Mouse (Mus musculus) hindbrain, embryonic 16.5 days (tissue): Measurements from ENCODE around the gene Adipor2. TPM values are rescaled to one million over a fixed set of nuclear protein-coding genes. Genes with fewer than 3 reads are reported as not detected.

ENCODE experiments used
- ATAC-seq: fragments of 200-750 bp; cut with Nextera tagmentation; 2 replicates; pipeline ENCODE4 v1.8.0; 2017; ENCODE audit warnings: moderate TSS enrichment, moderate library complexity
- H3K27ac ChIP-seq: fragments of 300-500 bp; sonication (generic); 2 replicates; pipeline ENCODE4 v1.5.1; 2014; ENCODE audit warnings: low read depth, mild to moderate bottlenecking, control low read depth, low read length, moderate library complexity
- H3K27me3 ChIP-seq: fragments of 300-500 bp; sonication (generic); replicated peaks from 2 replicates; pipeline ENCODE4 v1.6.1; 2014; ENCODE audit warnings: low read length; ENCODE audit not compliant: control insufficient read depth, insufficient read depth
- H3K36me3 ChIP-seq: fragments of 300-500 bp; sonication (generic); 2 replicates; pipeline ENCODE4 v1.6.1; 2014; ENCODE audit warnings: mild to moderate bottlenecking, low read length, moderate library complexity, mixed read lengths; ENCODE audit not compliant: control insufficient read depth, insufficient read depth
- H3K4me1 ChIP-seq: fragments of 300-500 bp; sonication (generic); 2 replicates; pipeline ENCODE4 v1.6.1; 2014; ENCODE audit warnings: low read depth, low read length; ENCODE audit not compliant: control insufficient read depth, insufficient read depth
- H3K4me2 ChIP-seq: fragments of 300-500 bp; sonication (generic); 2 replicates; pipeline ENCODE4 v1.6.1; 2014; ENCODE audit warnings: mild to moderate bottlenecking, low read length, control low read depth, moderate library complexity
- H3K4me3 ChIP-seq: fragments of 300-500 bp; sonication (generic); 2 replicates; pipeline ENCODE4 v1.5.1; 2014; ENCODE audit warnings: mild to moderate bottlenecking, low read length, control low read depth, moderate library complexity
- H3K9ac ChIP-seq: fragments of 300-500 bp; sonication (generic); 2 replicates; pipeline ENCODE4 v1.6.1; 2014; ENCODE audit warnings: low read depth, mild to moderate bottlenecking, control low read depth, low read length, moderate library complexity
- H3K9me3 ChIP-seq: fragments of 300-500 bp; sonication (generic); 2 replicates; pipeline ENCODE4 v1.6.1; 2014; ENCODE audit warnings: mild to moderate bottlenecking, low read length, moderate library complexity; ENCODE audit not compliant: control insufficient read depth
- WGBS: fragments of 180-500 bp; shearing (Covaris S2); extraction: QIAGEN DNeasy Blood & Tissue Kit; methylation state at CpG from one replicate; pipeline ENCODE4 v1.1.7; 2014; 5-methylcytosine and 5-hydroxymethylcytosine counted together
- polyA plus RNA-seq: library from polyadenylated mRNA; unstranded; fragments of >200 nt; fragmentation: Nextera tagmentation; extraction: Ambion mirVana; gene quantifications from 2 replicates; pipeline ENCODE4 v1.2.1, GENCODE M21; 2015

Gene Adipor2
- polyA plus RNA-seq, 1 experiment from 2014 or later: 37.0 TPM

GRCm38 (mm10) chr6:119333202-119333601 lies 84.3 kb downstream of the Adipor2 start:
- H3K4me2 ChIP-seq: no peak overlapping the region

GRCm38 (mm10) chr6:119332111-119332510 lies 85.4 kb downstream of the Adipor2 start:
- 12% methylated on average over 1 of the region's 1 CpGs for WGBS

More at GRCm38 (mm10) chr6:119333202-119333601, 84.3 kb downstream of the Adipor2 start:
- H3K27me3 ChIP-seq: no peaks in the 10 kb centered on the region
- H3K27ac ChIP-seq: no peak overlapping the region
- H3K4me1 ChIP-seq: peaks cover 25% of the 10 kb centered on the region
- 28% methylated on average over 3 of the region's 3 CpGs for WGBS
- ATAC-seq: no peak
- H3K4me3 ChIP-seq: no peak overlapping the region
- H3K9ac ChIP-seq: no peak overlapping the region
- no peaks in the 10 kb centered on the region for H3K36me3 ChIP-seq
- H3K9me3 ChIP-seq: no peaks in the 10 kb centered on the region

DNA sequence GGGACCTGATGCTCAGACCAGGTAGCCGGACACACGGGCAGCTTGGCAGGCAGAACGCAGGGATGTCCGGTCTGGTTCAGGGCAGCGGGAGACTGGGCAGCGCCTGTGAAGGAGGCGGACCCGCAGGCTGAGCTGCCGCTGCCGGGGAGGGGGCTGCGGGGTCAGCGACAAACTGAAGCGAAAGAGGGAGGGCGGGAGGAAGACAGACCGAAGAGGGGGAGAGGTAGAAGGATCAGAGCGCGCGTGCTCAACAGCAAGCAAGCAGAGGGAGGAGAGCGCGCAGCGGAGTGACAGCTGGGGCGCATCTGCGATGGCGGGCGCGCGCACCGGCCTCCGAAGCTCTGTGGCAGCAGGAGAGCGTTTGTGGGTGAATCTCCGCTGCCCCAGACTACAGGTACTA lies 87.0 kb downstream of the Adipor2 start, which contains the start of gene Lrtm2:
Gene Lrtm2, minus strand, starts transcription at position 261 of the 400 bp plus-strand sequence.
- Histone ChIP-seq H3K36me3 (no peaks in the 10 kb centered on the region), H3K9ac (peak within 1 kb of the TSS; percentile 76), H3K27ac (peak within 1 kb of the TSS; percentile 87), H3K4me2 (peak within 1 kb of the TSS; percentile 63), H3K9me3 (no peaks in the 10 kb centered on the region), H3K4me3 (peak within 1 kb of the TSS; percentile 58), H3K27me3 (no peaks in the 10 kb centered on the region), H3K4me1 (peaks cover 48% of the 10 kb centered on the region)
- WGBS: 1% methylated on average over 27 of the region's 31 CpGs
- peak; percentile 43 for ATAC-seq

More at GRCm38 (mm10) chr6:119332111-119332510, 85.4 kb downstream of the Adipor2 start:
- no peak overlapping the region for H3K27ac ChIP-seq
- no peak for ATAC-seq
- no peaks in the 10 kb centered on the region for H3K27me3 ChIP-seq
- H3K4me1 ChIP-seq: peaks cover 36% of the 10 kb centered on the region
- H3K9ac ChIP-seq: no peak overlapping the region
- no peaks in the 10 kb centered on the region for H3K9me3 ChIP-seq
- no peaks in the 10 kb centered on the region for H3K36me3 ChIP-seq
- H3K4me2 ChIP-seq: no peak overlapping the region
- H3K4me3 ChIP-seq: no peak overlapping the region

GRCm38 (mm10) chr6:119329936-119330335 lies 87.6 kb downstream of the Adipor2 start:
- 0 out of 2 replicates have a peak, but pooled peaks have one; percentile 3 for ATAC-seq

DNA sequence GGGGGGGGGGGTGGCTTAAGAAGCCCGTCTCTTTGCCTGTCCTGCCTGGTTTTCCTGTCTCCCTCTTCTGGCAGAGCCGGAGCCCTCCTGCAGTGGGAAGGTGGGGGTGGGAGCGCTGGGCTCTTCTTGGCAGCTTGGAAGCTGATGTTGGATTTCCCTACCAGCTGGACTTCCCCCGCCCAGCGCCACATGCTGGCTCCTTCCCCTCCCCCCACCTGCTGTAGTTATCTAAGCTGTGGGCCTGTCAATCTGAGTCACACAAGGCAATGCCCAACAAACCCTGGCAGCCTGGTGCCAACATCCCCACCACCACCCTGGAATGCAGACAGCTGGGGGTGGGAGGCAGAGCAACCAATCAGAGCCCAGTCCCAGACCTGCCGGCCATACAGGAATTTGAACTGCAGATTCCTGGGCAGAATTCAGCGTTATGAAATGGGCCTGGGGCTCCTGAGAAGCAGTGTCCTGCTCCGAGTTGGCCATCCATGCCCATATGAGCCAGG lies 88.2 kb downstream of the Adipor2 start:
- Histone ChIP-seq H3K4me2 (peak overlapping the region; percentile 63), H3K4me3 (peak overlapping the region; percentile 58), H3K27ac (peak overlapping the region; percentile 87), H3K4me1 (peaks cover 48% of the 10 kb centered on the region), H3K9ac (peak overlapping the region; percentile 76), H3K9me3 (no peaks in the 10 kb centered on the region), H3K27me3 (no peaks in the 10 kb centered on the region), H3K36me3 (no peaks in the 10 kb centered on the region)
- WGBS: 0% methylated on average over 7 of the region's 8 CpGs
- ATAC-seq: peak; percentile 90

More at GRCm38 (mm10) chr6:119329936-119330335, 87.6 kb downstream of the Adipor2 start:
- peak overlapping the region; percentile 76 for H3K9ac ChIP-seq
- no peaks in the 10 kb centered on the region for H3K36me3 ChIP-seq
- H3K9me3 ChIP-seq: no peaks in the 10 kb centered on the region
- 7% methylated on average over 6 of the region's 6 CpGs for WGBS
- peak overlapping the region; percentile 58 for H3K4me3 ChIP-seq
- H3K4me2 ChIP-seq: peak overlapping the region; percentile 63
- H3K27me3 ChIP-seq: no peaks in the 10 kb centered on the region
- peaks cover 48% of the 10 kb centered on the region for H3K4me1 ChIP-seq
- H3K27ac ChIP-seq: peak overlapping the region; percentile 87

DNA sequence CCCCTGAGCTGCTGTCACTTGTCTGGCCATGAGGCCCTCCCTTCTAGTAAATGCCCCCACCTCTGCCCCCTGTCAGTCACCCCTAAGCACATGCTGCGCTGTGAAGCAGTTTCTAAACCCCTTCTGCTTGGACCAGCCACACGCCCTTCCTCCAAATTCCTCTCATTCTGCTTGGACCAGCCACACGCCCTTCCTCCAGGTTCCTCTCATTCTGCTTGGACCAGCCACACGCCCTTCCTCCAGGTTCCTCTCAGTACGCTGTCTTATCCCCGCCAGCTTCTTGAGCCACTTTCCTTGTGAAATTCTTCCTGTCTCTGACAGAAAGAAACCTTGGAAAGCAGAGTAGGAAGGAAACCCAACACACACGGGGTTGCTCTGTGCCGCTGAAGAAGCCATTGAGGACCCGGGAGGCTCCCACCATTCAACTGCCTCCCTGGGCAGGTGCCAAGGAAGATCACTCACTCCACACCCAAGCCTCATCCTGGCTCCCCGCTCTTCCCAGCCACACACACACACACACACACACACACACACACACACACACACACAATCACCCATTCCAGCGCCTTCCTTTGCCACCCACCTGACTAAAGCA lies 88.9 kb downstream of the Adipor2 start:
- peak overlapping the region; percentile 87 for H3K27ac ChIP-seq
- H3K9me3 ChIP-seq: no peaks in the 10 kb centered on the region
- H3K4me3 ChIP-seq: peak overlapping the region; percentile 58
- H3K4me2 ChIP-seq: peak overlapping the region; percentile 63
- peak; percentile 34; the same call in 1 of the 2 replicates for ATAC-seq
- peak overlapping the region; percentile 76 for H3K9ac ChIP-seq
- peaks cover 48% of the 10 kb centered on the region for H3K4me1 ChIP-seq
- WGBS: 10% methylated on average over 11 of the region's 11 CpGs
- H3K36me3 ChIP-seq: no peaks in the 10 kb centered on the region
- no peaks in the 10 kb centered on the region for H3K27me3 ChIP-seq

GRCm38 (mm10) chr6:119326541-119326940 lies 91.0 kb downstream of the Adipor2 start:
- H3K4me3 ChIP-seq: no peak overlapping the region
- no peak overlapping the region for H3K27ac ChIP-seq
- no peaks in the 10 kb centered on the region for H3K36me3 ChIP-seq
- no peak overlapping the region for H3K4me2 ChIP-seq
- peaks cover 46% of the 10 kb centered on the region for H3K4me1 ChIP-seq
- WGBS: 39% methylated on average over 7 of the region's 7 CpGs
- no peaks in the 10 kb centered on the region for H3K9me3 ChIP-seq
- no peak for ATAC-seq
- H3K27me3 ChIP-seq: no peaks in the 10 kb centered on the region; the same call in 1 of the 2 replicates
- no peak overlapping the region; the same call in 1 of the 2 replicates for H3K9ac ChIP-seq

DNA sequence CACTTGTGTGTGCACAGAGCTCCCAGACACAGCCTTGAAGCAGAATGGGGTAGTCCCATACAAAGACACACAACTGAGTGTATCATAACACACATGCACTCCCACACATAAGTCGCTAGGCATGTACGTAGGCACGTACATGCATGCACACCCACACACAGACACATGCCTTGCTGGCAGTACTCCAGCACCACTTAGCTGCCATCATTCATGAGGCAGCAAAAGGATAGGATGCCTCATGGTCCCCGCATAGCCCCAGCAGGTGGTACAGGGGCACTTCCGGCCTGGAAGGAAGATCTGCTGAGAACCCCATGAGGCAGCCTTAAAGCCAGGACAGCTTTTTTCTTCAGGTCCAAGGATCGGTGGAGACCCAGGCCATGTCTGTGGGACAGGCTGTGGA lies 91.5 kb downstream of the Adipor2 start:
- H3K27me3 ChIP-seq: no peaks in the 10 kb centered on the region; the same call in 1 of the 2 replicates
- ATAC-seq: no peak
- WGBS: 70% methylated on average over 6 of the region's 6 CpGs
- H3K4me3 ChIP-seq: no peak overlapping the region
- no peaks in the 10 kb centered on the region for H3K36me3 ChIP-seq
- H3K27ac ChIP-seq: no peak overlapping the region
- peaks cover 41% of the 10 kb centered on the region for H3K4me1 ChIP-seq
- peak overlapping the region; percentile 22; the same call in 1 of the 2 replicates for H3K9ac ChIP-seq
- H3K9me3 ChIP-seq: no peaks in the 10 kb centered on the region
- no peak overlapping the region for H3K4me2 ChIP-seq

DNA sequence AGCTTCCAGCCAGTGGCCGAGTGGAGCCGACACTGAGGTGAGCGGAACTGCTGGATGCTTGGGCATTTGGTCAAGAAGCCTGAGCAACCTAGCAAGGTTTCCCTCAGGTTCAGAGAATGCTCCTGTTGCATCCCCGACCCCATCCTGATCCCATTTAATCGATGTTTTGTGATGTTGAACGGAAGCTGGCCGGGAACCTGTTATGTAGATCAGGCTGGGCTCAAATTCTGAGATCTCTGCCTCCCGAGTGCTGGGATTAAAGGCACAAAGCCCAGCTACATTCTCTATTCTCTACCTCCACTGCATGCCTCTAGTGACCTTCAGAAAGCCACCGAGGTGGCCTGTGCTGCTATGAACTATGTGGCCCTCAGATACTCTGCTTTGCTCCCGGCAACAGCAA lies 92.7 kb downstream of the Adipor2 start:
- ATAC-seq: no peak

More for the DNA sequence above, 92.7 kb downstream of the Adipor2 start:
- no peak overlapping the region for H3K4me3 ChIP-seq
- no peak overlapping the region for H3K9ac ChIP-seq
- no peak overlapping the region for H3K4me2 ChIP-seq
- H3K36me3 ChIP-seq: no peaks in the 10 kb centered on the region
- H3K27me3 ChIP-seq: no peaks in the 10 kb centered on the region; the same call in 1 of the 2 replicates
- no peak overlapping the region for H3K27ac ChIP-seq
- H3K9me3 ChIP-seq: no peaks in the 10 kb centered on the region
- WGBS: 49% methylated on average over 10 of the region's 10 CpGs
- peaks cover 35% of the 10 kb centered on the region for H3K4me1 ChIP-seq
